Mouse (Mus musculus) gastrocnemius, adult 8-10 months (tissue): ENCODE measurements around the gene Ppp4r4. TPM values are rescaled to one million over a fixed set of nuclear protein-coding genes. Genes with fewer than 3 reads are reported as not detected.
"Not testable (repeated sequence)": the region's sequence is repeated elsewhere in the genome, so short reads cannot be mapped to it uniquely, and the experiment has no call there.

Source experiments
- DNase-seq, 2 experiments: peaks; one replicate each; pipeline ENCODE4 v3.0.0; 2022; ENCODE audit warnings: low spot score in 2 of 2
- total RNA-seq, 4 experiments: library from RNA; stranded (reverse); gene quantifications; 2 replicates each; pipeline ENCODE4 v1.2.4; 2022

The Ppp4r4 gene
- total RNA-seq, 4 experiments from 2014 or later: 0.11 to 1.2 (median 0.17) TPM

DNA sequence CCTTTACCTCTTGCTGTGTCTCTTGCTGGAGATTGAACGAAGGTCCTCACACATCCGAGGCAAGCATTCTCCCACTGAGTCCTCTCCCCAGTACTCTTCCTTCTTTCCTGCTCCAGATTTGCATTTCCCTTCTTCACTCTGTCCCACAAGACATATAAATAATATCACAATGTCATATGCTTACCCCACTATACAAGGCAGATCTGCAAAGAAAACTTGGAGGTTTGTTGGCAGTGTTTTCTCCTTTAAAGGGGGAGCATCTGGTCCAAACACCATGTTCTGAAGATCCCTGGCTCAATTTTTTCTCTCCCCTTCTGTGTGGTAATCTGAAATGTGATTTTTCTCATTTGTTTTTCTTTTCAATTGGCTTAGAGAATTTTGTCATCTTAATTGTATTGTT, 102.3 kb downstream of the Ppp4r4 start:
- DNase-seq: no peak

- no peak for DNase-seq
Observed at GRCm38 (mm10) chr12:103635846-103636245, 103.8 kb downstream of the Ppp4r4 start.

DNA sequence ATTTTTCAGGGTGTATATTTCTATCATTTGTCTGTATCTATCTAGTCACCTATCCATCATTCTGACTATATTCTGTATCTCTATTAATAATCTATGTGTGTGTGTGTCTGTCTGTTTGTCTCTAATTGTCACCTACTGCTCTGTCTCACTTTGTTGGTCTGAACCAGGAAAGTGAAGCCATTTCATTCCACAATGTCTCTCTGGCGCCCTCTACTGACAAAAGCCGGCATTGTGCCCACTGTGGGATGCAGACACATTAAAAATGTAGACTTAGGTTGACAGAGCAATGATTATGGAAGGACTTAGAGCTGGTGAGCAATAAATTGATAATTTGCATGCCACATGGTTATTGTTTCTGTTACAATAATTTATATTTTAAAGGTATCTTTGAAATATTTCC, 111.3 kb downstream of the Ppp4r4 start:
- DNase-seq: peak; percentile 31 to 43

- no peak for DNase-seq
Observed at GRCm38 (mm10) chr12:103643818-103644217, 111.7 kb downstream of the Ppp4r4 start.

DNA sequence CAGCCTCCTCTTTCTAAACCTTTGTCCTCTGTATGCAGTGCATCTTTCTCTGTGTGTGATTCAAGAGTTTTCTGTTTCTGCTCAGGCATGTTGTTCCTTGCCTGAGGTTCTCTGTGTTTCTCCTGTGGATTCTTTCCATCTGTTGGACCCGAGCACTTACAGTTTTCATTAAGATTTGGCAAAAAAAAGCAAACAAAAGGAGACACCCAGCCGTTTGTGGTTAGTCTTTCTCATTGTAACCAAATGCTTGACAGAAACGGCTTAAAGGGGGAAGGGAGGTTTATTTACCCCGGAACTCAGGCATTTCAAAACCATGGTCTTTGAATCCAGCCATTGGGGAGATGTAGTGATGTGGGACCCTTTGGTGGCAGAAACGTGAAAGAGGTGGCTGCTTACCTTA, 112.5 kb downstream of the Ppp4r4 start:
- no peak for DNase-seq

- DNase-seq: no peak
Observed at GRCm38 (mm10) chr12:103646314-103646713, 114.2 kb downstream of the Ppp4r4 start.

GRCm38 (mm10) chr12:103653836-103654235, 121.8 kb downstream of the Ppp4r4 start:
- DNase-seq: no peak

DNA sequence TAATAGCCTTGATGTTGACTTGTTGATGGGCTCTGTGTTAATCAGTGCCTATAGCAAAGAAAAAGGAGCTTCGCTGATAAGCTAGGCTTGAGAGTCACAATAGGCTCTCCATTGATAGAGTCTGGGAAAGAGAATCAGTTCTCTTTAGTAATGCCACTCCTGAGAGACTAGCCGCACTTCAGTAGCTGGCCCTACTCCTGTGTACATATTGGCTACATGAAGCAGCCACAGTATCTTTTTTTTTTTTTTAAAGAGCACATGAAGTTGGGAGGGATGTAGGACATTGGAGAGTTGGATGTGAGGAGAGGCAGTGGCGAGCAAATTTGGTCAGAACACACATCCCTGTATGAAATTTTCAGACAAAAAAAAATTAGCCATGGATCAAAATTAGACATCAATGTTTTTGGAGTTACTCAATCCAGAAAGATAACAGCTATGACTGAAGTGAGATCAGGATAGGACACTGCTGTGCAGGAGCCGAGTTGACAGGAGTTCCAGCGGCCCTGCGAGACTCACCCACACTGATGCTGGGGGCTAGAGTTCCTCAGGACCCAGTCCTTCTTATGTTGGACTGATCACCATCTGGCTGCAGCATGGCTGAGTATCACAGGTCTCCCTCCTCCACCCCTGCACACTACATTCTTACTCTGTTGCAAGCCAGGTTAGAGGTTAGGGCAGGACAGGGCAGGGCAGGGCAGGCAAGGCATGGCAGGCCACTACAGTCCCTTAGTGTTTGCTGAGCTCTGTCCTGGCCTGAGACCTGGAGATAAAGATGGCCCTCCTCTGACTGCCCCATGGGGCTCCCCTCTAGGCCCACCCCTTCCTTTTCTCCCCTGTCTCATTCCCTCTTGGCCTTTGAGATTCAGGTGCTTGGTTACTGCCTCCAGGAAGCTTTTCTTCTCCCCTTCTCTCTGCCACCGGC, 123.3 kb downstream of the Ppp4r4 start:
- DNase-seq: no peak

DNA sequence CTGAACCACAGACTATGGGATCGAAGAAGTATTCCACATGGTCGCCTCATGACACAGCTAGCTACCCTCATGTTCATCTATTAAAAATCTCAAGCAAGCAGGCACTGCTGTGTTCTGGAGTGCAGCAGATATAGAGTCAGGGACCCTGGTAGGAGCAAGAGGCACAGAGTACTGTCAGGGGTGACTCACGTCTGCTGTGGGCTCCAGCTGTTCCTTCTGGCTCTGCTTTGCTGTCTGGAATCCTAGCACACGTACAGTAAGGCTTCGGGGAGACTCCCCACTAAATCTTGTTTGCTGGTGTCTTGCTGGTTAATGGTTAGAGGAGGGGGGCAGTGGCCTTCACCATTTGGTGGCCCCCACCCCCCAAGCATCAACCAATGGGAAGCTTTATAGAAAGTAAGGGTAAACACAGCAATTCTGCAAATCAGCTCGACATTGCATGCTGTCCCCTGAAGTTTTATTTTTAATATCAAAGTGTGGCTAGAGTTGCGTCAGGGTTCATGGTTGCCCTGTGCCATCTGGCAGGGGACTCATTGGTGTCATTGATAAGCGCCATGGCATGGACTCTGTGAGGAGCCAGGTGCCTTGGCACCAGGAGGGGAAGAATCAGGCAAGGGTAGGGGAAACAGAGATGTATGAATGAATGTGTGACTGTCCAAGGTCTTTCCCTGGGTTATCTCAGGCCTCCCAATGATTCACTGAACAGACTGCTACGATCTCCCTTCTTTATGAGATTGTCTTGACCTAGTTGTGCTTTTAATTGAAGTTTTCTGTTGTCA, 125.0 kb downstream of the Ppp4r4 start, which contains the start of gene Serpina6:
Gene Serpina6 (minus strand): TSS at position 365 of the 779 bp plus-strand sequence.
- DNase-seq: no peak

DNA sequence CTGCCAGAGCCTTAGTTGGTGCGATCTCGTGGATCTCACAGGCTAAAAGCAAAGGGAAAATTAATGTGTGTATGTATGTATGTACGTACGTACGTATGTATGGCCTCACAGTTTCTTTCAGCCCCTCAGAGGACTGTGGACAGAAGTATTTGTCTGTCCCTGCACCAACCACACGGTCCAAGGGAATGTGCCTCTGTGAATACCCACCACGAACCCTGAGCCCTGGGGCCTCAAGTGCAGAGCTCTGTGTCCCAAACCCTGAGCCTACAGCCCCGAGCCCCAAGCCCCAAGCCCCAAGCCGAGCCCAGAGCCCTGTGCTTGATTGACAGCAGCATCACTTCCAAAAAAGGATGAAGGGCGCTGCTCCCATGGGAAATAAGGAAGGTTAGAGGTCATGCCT, 125.9 kb downstream of the Ppp4r4 start:
- DNase-seq: no peak

- no peak for DNase-seq
Observed at GRCm38 (mm10) chr12:103659171-103659570, 127.1 kb downstream of the Ppp4r4 start.

DNA sequence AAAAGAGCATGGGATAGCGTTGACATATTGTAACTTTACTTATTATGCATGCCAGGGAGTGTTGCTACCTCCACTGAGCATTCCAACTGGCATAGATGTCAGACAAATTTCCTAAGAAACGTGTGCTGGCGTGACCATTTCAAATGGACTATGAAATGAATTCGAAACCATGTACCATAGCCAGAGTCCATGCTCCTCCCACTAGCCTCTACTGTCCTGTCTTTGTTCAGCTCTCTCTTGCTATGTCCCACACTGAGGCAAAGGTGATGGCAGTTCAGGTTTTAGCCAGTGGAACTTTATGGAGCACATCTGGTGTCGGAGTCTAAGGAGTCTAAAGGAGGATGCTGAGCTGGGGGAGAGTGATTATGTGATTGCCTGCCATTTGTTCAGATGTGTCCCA, 128.0 kb downstream of the Ppp4r4 start:
- DNase-seq: no peak

DNA sequence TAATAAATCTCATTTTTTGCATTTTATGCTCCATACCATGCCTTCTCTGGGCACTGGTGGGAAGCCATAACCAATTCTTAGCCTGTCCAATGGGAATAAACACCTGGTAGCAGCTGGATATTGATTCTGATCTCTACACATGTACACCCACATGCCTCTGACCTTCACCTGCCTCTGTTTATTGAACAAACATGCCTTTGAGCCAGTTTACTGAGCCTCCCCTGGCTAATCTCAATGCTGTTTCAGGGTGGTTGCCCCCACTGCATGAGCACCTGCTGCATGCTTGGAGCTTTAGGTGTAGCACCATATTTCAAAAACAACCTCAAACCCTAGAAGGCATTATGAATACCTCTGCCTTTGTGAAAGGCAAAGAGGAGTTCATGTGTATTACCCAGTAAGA, 130.0 kb downstream of the Ppp4r4 start:
- DNase-seq: not testable (repeated sequence)

Other genes with a start within 250 kb of the Ppp4r4 start
- not detected for gene Fam181a, start 221.3 kb upstream of the Ppp4r4 start, total RNA-seq
- gene Asb2, start 176.3 kb upstream of the Ppp4r4 start, total RNA-seq: 100 to 1,000 TPM; 524 to 740 (median 599) TPM
- 10 to 100 TPM in 1 of 4 experiments, 1 to 10 TPM in 3; 5.3 to 20.3 (median 7.7) TPM for gene Otub2, start 143.6 kb upstream of the Ppp4r4 start, total RNA-seq
- gene 9330161L09Rik, start 124.5 kb upstream of the Ppp4r4 start, total RNA-seq: 1 to 10 TPM in 2 of 4 experiments, under 1 TPM in 1, not detected in 1; 0.99 to 1.2 (median 1.2) TPM
- 10 to 100 TPM; 79.0 to 94.0 (median 83.7) TPM for gene Ddx24, start 106.5 kb upstream of the Ppp4r4 start, total RNA-seq
- 10 to 100 TPM; 53.1 to 81.9 (median 71.7) TPM for gene Ifi27, start 98.1 kb upstream of the Ppp4r4 start, total RNA-seq
- 10 to 100 TPM in 3 of 4 experiments, 1 to 10 TPM in 1; 3.9 to 53.1 (median 26.9) TPM for gene Ifi27l2a, start 88.6 kb upstream of the Ppp4r4 start, total RNA-seq
- gene Ifi27l2b, start 75.1 kb upstream of the Ppp4r4 start, total RNA-seq: not detected
- not detected for gene Serpina10, start 99.2 kb downstream of the Ppp4r4 start, total RNA-seq
- not detected for gene Serpina6, start 124.9 kb downstream of the Ppp4r4 start, total RNA-seq
- not detected for gene Serpina16, start 143.9 kb downstream of the Ppp4r4 start, total RNA-seq
- not detected for gene Serpina1f, start 163.2 kb downstream of the Ppp4r4 start, total RNA-seq
- gene Serpina1d, start 241.3 kb downstream of the Ppp4r4 start, total RNA-seq: 1 to 10 TPM in 1 of 4 experiments, not detected in 3; 1.2 TPM